Mouse (Mus musculus) ovary, postnatal 10 days (tissue): ENCODE data around the gene Defb45.

ENCODE experiments used
- DNase-seq: peaks from one replicate; pipeline ENCODE4 v3.0.0; 2022; ENCODE audit warnings: low spot score

Gene Defb45

DNA sequence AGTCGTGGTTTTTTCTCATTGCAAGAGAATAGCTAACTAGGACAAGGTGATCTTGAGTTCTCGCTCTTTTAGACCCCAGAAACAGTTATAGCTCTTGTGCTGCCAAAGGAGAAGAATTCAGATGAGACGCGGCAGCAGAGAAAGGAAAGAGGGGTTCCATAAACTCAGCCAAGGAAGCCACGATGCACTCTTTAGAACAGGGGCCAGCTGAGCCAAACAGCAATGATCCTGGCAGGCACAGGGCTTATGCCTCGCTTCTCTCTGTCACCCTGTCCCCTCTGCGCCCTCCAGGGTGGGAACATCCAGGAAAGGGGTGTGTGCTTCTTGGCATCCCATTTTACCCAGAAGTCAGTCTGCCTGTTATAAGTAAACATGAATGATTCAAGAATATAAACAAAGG lies at the start of gene Defb45:
Defb45 (minus strand) TSS at position 101 of the 400 bp plus-strand sequence.
- DNase-seq: no peak

DNA sequence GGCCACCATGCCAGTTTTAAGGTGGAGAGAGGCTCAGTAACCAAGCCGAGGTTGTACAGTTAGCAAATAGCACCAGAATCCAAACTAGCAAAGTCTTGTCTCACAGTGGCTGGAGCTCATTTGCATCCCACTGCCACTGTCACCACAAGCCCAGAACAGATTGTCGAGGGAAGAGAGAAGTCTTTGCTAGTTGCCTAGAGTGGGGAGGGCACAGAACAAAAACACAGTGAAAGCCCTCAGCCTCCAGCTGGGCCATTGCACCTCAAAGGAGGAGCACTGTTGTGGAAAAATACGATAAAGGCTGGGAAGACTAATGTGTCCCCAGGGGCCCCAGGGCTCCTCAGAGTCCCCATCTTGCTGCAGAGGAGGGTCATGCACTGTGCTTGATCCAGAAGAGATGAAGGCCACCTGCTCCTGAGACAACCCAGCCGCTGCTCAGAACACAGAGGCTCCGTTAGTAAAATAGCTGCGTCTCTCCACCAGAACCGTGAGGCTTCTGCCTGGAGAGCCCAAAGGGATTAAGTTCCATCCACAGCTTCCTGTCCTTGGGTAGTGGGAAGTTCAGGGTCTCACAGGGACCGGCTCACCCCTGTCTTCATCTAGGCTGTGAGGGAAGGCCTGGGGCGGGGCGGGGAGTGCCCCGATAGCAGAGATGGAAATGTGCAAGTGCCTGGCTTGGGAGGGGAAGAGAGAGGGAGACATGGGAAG lies 40.4 kb upstream of the Defb45 start:
- no peak for DNase-seq

DNA sequence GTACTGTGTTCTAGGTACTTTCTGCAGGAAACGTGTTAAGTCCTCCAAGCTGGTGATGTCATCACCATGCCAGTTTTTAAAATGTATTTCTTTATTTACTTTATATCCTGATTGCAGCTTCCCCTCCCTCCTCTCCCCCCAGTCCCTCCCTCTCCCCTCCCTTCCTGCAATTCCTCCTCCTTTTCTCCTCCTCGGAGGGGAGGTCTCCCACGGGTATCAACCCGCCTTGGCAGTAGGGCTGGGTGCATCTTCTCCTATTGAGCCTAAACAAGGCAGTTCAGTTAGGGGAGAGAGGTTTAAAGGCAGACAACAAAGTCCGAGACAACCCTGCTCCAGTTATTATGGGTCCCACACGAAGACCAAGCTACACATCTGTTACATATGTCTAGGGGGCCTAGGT lies 39.7 kb upstream of the Defb45 start:
- DNase-seq: no peak

DNA sequence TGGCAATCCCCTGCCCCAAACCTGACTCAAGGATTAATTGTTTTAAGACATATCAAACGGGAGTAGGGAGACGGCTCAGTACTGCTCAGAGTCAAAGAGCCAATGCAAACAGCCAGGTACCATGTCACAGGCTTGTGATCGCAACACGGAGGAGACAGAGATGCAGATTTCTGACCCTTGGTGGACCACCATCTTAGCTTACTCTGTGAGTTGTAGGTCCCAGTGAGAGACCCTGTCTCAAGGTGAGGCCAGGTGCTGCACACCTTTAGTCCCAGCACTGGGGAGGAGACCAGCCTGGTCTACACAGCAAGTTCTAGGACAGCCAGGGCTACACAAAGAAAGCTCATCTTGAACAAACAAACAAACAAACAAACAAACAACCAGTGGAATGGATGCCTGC lies 38.2 kb upstream of the Defb45 start:
- no peak for DNase-seq

DNA sequence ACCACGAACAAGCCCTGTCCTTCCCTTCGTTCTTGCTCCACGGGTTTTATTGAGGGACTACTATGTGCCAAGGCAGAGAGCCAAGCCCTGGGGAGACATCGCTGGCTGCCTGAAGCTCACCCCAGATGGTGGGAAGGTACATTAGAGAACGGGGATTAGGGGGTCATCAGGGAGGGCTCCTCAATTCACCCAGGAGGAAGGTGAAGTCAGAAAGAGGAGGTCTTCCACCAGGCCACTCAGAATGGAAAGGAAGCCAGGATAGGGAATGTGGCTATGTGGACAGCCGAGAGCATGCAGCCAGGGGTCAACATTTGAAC lies 37.8 kb upstream of the Defb45 start:
- DNase-seq: no peak

DNA sequence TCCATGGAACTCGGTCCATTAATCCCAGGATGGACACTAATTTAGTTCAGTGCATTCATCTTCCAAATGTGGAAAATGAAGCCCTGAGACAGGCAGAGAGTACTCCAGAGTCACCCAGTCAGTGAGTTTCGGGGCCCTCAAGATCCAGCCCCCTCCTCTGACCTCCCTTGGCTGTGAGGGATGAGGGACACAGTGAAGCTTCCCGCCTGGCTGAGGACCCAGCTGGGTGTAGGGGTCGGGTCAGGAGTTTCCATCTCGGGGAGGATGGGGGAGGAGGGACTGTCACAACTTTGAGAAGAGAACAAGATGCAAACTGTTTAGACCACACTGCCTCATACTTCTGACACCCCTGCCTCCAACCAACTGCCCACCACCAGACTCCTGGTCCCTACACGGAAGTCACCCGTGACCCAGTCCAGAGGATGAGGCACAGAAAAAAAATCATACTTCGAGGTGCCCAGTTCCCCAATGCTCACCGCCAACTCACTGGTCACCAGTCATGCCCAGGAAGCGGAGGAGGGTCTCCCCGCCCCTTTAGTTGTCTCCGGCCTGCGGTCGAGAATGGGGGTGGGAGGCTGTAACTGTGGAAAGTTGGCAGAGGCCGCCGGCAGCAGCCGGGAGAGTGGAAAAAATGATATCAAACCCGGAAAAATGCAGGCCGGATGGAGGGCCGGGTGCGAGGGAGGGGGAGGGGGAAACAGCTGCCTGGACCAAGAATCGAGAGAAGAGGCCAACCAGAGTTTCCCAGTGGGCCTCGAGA lies 37.2 kb upstream of the Defb45 start:
- peak; percentile 45 for DNase-seq

DNA sequence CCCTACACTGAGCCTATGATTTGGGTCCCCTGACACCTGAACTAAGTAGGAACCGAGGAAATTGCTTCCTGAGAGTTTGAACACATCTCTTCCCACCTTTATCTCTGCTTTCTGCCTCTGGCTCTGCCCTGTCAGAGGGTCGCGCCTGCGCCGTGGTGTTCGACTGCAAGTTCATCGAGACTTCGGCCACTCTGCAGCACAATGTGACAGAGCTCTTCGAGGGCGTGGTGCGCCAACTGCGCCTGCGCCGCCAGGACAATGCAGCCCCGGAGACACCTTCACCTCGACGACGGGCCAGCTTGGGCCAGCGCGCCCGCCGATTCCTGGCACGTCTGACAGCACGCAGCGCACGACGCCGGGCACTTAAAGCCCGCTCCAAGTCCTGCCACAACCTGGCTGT lies 35.1 kb upstream of the Defb45 start:
- no peak for DNase-seq

DNA sequence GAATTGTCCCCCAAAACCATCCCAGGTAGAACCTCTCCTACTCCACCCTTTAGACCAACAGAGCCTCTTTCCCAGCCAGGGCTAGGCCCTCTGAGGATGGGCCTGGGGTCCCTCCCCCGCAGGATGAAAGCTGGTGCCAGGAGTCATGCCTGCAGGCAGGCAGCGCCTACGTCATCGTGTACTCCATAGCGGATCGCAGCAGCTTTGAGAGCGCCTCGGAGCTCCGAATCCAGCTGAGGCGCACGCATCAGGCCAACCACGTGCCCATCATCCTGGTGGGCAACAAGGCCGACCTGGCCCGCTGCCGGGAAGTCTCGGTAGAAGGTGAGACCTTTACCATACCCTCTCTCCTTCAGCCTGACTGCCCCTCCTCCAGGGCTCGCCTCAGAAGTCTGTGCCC lies 34.1 kb upstream of the Defb45 start:
- no peak for DNase-seq

DNA sequence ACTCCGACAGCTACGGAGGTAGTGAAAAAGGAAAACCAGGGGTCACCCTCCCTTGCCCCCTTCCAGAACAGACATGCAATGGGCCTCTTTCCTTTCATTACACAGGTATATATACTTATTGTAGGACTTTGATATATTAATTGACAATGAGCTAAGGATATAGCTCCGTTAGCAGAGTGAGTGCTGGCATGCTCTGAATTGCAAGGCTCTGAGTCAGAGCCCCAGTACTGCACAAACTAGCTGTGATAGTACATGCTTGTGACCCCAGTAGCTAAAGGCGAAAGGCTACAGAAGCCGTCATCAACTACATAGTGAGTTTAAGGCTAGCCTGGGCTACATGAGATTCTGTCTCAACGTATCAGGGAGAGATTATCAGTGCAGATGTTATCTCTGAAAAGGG lies 30.7 kb upstream of the Defb45 start:
- DNase-seq: no peak

DNA sequence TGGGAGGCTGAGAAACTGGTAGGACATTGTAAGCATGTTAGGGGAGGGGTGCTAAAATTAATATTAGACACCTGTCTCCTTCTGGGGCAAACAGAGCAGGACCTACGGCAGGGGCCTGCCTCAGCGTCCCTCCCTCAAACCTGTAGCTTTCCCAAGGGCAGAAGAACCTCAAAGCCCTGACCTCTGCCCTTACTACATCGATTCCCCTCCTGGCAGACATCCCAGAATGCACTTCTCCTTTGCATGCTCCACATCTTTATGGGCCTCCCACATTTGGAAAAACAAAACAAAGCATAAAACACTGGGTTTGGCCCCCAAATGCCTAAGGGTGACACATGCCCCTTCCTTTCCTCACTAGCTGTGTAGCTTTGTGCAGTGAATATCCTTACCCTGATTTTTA lies 30.0 kb upstream of the Defb45 start:
- no peak for DNase-seq

DNA sequence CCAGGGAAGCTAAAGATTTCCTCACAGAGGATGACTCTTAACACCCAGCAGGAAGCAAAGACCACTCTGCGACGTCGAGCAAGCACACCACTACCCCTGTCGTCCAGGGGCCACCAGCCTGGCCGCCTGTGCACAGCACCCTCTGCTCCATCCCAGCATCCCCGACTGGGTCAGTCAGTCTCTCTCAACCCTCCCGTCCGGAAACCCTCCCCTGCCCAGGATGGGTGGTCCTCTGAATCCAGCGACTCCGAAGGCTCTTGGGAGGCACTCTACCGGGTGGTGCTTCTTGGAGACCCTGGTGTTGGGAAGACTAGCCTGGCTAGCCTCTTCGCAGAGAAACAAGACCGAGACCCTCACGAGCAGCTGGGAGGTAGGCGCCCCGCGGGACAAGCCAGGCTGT lies 28.9 kb upstream of the Defb45 start:
- DNase-seq: no peak

DNA sequence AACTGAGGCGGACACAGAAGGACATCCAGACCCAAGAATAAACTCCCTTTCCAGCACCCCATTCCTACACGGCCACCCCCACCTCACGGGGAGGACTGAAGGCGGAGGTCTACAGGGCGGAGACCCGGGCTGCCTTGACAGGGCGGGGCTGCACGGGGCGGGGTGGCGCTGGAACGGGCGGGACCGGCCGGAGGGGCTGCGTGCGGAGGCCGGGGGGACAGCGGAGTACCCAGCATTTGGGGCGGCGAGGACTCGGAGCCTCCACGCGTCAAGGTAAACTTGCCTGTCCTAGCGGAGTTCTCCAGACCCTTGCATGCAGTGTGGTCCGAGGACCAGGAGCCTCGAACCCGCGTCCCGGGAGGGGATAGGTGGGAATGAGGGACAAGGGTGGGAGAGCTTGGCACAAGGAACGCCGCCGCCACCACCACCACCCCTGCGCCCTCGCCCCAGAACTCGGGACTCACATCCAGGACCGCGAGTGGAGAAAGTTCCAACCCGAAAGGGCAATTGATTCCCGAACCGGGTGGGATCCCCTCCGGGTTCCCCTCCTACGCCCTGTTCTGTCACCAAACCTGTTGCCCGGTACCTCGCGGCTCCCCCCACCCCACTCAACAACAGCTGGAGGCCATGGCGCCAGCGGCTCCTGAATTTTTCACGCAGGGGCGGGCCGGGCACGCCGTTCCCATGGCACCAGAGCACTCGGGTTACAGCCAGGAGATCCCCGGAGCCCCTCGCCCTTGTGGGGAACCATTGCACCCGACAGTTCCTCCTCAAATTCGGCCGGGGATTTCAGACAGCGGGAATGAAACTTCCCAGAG lies 27.8 kb upstream of the Defb45 start, which contains the start of gene Rem1:
Rem1 (plus strand) TSS at position 178 of the 818 bp plus-strand sequence.
- no peak for DNase-seq

DNA sequence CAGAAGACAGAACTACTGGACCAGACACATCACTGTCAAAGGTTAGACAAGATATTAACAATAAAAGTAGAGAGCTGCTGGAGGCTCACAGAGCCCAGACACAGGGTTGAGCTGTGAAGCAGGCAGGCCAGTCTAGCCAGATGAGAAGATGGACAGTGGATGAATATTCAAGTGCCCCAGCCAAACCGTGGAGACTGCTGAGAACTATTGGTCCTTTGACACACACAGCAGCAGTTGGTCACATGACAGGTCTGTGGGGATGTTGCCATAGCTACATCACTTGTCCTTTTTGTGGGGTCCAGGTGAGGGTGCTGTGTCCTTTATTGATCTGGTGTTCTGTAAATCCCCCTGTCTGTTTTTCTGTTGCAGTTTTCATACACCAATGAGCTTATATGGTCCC lies 26.1 kb upstream of the Defb45 start:
- no peak for DNase-seq

DNA sequence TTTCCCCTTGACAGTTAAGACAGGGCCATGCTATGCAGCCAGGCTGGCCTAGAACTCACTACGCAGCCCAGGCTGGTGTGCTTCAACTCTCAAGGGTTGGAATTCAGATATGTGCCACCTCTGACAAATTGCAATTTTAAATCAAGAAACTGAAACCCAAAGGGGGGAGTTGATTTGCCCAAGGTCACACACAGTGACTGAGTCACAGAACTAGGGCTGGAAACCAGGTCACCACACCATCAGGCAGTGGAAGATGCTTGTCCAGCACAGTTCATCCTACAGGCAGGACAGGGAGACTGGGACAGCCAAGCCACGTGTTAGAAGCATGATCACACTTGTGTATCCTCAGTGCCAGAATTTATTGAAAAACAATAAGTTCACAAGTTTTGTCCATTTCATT lies 25.4 kb upstream of the Defb45 start:
- no peak for DNase-seq

DNA sequence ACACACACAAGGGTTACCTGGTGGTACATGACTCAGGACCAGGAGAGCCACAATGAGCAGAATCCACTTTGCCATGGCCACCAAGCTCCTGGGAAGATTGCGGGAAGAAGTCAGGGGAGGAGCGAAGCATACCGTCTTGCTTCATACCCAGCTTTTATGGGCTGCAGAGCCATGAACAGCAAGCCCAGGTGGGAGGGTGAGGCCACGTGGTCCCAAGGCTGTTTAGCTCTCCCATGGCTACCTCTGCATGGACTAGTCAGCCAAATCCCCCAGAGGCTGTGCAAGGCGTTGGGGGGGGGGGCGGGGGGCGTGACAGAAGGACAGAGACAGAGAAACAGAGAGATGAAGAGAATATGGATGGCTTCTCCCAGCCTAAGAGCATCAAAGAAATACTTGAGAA lies 23.8 kb upstream of the Defb45 start, which contains the start of gene Defb25:
Defb25 (minus strand) TSS at position 101 of the 400 bp plus-strand sequence.
- DNase-seq: no peak

DNA sequence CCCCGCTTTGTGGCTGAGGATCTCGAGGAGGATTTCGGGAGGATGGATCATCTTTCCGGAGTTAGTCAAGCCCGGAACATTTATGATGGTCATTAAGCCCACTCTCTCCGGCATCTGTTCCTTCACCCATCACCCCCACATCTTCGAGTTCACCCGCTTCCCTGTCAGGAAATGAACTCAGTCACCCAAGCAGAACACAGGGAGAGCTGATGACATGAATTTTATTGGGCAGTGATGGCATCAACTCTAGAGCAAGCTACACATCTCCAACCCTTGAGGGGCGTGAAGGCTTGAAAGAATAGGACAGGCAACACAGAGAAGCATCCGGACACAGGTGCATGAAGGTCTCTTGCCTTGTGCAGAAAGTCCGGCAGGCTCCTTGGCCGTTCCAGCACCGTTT lies 23.0 kb upstream of the Defb45 start:
- DNase-seq: no peak

DNA sequence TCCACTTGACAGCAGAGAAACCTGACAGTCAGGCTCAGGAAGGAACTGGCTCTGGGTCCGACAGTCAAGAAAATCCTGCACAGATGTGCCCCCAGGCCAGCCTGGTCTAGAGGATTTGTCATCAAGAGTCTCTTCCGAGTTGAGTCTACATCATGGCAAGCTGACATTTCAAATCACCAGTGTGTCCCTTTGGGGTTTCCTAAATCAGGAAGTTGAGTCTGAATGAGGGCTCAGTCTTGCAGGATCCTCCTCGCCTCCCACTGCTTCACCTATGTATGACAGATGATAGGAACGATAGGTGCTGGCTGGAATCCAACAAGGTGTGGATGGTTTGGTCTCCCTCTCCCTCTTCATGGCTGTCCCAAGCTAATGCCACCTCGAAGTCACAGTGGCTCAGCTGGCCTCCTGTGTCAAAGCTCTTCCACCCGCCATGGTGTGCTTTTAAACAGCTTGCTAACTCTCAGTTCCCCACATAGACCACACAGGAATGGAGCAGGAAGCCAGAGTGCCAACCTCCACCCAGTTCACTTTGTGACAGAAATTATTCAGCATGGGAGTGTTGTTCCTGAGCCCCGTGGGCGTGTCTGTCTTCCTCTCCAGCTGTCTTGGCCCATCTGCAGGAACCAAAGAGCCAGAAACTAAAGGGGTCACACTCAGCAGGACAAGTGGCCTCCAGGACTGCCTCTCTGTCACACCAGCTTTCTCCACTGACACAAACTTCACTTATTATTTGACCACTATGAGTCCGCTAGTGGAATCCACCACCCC lies 21.4 kb upstream of the Defb45 start:
- no peak for DNase-seq

DNA sequence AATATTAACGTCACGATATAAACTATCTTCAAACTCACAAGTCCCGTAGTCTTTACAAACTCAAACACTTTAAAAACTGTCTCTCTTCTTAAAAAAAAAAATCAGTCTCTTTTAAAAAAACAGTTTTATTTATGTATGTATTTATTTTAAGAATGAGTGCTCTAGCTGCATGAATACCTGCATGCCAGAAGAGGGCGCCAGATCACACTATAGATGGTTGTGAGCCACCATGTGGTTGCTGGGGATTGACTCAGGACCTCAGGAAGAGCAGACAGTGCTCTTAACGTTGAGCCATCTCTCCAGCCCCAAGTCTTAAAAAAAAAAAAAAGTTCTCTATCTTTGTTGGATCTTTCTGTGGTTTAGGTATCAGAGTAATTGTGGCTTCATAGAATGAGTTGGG lies 18.2 kb upstream of the Defb45 start:
- DNase-seq: no peak

DNA sequence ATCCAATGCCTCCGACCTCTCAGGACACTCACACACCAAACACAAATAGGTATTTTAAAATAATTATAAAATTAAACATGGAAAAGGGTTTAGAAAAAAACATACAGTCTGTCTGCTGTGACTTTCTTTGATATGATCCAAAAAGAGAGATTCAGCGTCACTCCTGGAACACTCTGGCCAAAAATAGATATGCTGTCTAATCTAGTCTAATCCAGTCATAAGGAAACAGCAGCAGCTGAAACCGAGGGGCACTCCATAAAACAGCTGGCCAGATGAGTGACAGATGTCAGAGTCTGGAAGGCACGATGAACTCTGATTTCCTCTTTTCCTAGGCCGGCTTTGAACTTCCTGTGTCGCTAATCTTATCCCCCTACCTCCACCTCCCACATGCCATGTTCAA lies 17.3 kb upstream of the Defb45 start:
- no peak for DNase-seq

DNA sequence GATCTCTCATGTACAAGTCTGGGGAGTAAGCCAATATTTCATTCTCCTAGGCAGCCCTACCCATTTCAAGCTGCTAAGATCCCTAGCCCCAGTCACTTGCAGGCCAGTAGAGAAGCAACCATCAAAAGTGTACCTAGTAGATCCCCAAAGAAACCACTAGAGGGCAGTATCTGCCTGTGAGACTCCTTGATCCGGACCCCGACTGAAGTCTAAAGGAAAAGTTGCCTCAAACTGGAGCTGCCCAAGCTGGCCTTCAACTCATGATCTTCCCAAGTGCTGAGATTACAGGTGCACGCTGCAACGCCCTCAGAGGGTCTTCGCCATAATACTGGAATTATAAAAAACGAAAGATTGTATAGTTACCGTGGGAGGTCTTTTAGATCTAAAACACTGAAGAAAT lies 16.4 kb upstream of the Defb45 start:
- no peak for DNase-seq

DNA sequence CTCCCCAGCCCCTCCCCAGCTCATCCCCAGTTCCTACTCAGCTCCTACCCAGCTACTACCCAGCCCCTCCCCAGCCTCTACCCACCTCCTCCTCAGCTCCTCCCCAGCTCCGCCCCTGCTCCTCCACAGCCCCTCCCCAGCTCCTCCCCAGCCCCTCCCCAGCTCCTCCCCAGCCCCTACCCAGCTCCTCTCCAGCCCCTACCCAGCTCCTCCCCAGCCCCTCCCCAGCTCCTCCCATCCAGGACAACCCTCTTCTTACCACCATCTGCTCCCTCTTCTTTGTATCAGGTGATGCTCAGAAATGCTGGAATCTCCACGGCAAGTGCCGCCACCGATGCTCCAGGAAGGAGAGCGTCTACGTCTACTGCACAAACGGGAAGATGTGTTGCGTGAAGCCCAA lies 13.0 kb upstream of the Defb45 start:
- DNase-seq: no peak

DNA sequence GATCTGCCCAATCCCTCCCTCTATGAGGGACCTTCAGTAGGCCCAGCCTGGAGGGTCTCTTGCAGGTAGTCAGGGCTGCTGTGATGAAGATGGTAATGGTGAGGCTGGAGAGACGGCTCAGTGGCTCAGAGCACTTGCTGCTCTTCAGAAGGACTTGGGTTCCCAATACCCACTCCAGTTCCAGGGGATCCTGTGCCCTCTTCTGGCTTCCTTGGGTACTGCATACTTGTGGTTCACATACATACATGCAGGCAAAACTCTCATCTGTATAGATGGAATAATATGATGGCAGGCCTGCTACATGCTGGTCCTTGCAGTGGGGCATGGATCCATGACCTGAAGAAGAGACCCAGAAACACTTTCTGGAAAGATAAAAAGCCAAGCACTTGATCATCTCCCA lies 9.5 kb upstream of the Defb45 start:
- no peak for DNase-seq
